Mouse (Mus musculus) layer of hippocampus, adult 8-10 months (tissue): Measurements from ENCODE around the gene Lhx5. TPM values are rescaled to one million over a fixed set of nuclear protein-coding genes. Genes with fewer than 3 reads are reported as not detected.

Experiments
- DNase-seq, 2 experiments: peaks; one replicate each; pipeline ENCODE4 v3.0.0; 2022; ENCODE audit warnings: low spot score in 2 of 2
- total RNA-seq, 4 experiments: library from RNA; stranded (reverse); gene quantifications; 2 replicates each; pipeline ENCODE4 v1.2.4; 2022

The Lhx5 gene
- total RNA-seq = under 1 TPM in 2 of 4 experiments, not detected in 2; 0.10 to 0.11 TPM

- no peak for DNase-seq
These were observed at the start of gene Lhx5 for GRCm38 (mm10) chr5:120431649-120432485. Gene Lhx5, plus strand, starts transcription at chr5:120431699.

- peak in 1 of 2 experiments; percentile 35 for DNase-seq
These were observed 45.1 kb upstream of the Lhx5 start for GRCm38 (mm10) chr5:120386361-120386760.

GRCm38 (mm10) chr5:120388765-120389164, 42.7 kb upstream of the Lhx5 start:
- no peak for DNase-seq

GRCm38 (mm10) chr5:120389973-120390372, 41.5 kb upstream of the Lhx5 start:
- no peak for DNase-seq

GRCm38 (mm10) chr5:120393871-120394667, 37.4 kb upstream of the Lhx5 start:
- no peak for DNase-seq

GRCm38 (mm10) chr5:120397988-120398387, 33.5 kb upstream of the Lhx5 start:
- no peak for DNase-seq

- DNase-seq = no peak
These were observed 26.5 kb upstream of the Lhx5 start for GRCm38 (mm10) chr5:120404831-120405591.

GRCm38 (mm10) chr5:120408933-120409332, 22.6 kb upstream of the Lhx5 start:
- peak; percentile 6 to 13 for DNase-seq

- peak; percentile 21 to 32 for DNase-seq
These were observed 21.8 kb upstream of the Lhx5 start for GRCm38 (mm10) chr5:120409385-120410378.

- DNase-seq = no peak
These were observed 18.1 kb upstream of the Lhx5 start for GRCm38 (mm10) chr5:120413436-120413835.

GRCm38 (mm10) chr5:120420106-120420505, 11.4 kb upstream of the Lhx5 start:
- DNase-seq = peak; percentile 36 to 59

GRCm38 (mm10) chr5:120424039-120424438, 7.5 kb upstream of the Lhx5 start:
- no peak for DNase-seq

- DNase-seq = no peak
These were observed 6.8 kb upstream of the Lhx5 start for GRCm38 (mm10) chr5:120424657-120425056.

- no peak for DNase-seq
These were observed 5.8 kb upstream of the Lhx5 start for GRCm38 (mm10) chr5:120425711-120426110.

GRCm38 (mm10) chr5:120426572-120426971, 4.9 kb upstream of the Lhx5 start:
- DNase-seq = no peak

- no peak for DNase-seq
These were observed 4.0 kb upstream of the Lhx5 start for GRCm38 (mm10) chr5:120427451-120427938.

- DNase-seq = no peak
These were observed 3.2 kb upstream of the Lhx5 start for GRCm38 (mm10) chr5:120428189-120428838.

GRCm38 (mm10) chr5:120428990-120429389, 2.5 kb upstream of the Lhx5 start:
- no peak for DNase-seq

- no peak for DNase-seq
These were observed 1.8 kb upstream of the Lhx5 start for GRCm38 (mm10) chr5:120429692-120430091.
